Mouse (Mus musculus): ENCODE results near the gene Gstp2.
A peak's percentile ranks its signal among the peaks of the same experiment; 100 is the strongest.

The Gstp2 gene

DNA sequence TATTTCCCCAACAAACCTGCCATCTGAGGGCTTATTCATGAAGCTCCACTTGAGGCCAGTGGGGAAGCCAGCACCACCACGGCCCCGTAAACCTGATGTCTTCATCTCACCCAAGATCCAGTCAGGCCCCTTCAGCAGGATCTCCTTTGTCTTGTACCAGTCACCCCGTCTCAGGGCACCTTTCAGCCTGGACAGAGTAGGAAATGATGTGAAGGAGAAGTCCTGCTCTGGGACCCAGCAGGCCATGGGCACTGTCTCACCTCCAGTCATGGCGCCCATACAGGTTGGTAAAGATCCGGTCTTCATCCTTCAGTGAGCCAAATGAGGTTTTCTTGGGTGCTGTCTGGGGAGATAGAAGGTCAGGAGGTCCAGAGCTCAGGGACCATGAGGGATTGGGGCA lies 34.7 kb downstream of the Gstp2 start:
- DNase-seq (ENCODE audit: low spot score in 2 of 2), result no peak

DNA sequence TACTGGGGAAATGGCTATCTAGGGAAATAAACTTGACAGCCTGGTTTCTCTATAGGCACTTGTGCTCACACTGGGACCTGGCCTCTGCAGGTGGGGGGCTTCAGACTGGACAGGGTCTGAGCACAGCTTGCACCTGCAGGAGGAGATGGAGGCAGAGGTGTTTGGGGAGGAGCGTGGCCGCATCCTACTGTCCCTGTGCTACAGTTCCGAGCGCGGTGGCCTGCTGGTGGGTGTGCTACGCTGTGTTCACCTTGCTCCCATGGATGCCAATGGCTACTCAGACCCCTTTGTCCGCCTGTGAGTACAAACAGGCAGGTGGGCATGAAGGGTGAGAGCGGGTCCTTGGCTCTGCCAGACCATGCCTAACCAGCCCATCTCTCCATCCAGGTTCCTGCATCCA lies 39.9 kb downstream of the Gstp2 start:
- DNase-seq (ENCODE audit: low spot score in 2 of 2), result no peak

DNA sequence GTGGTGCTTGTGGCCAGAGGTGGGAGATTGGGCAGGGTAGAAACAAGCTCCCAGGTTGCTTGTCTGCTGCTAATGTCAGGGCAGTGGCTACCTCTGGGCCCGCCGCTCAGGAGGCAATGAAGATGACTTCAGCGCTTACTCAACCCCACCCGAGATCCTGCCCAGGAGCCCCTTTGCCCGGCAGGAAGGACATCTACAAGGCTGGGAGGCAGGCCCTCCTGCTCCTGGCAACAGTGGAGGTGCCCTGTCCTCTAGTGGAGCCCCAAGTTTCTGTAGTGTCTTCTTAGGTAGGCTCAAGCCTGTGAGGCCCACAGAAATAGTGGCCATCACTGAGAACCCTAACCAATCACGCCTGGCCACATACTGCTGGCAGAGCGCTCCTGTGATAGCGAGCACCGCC lies 40.7 kb downstream of the Gstp2 start:
- no peak for DNase-seq (ENCODE audit: low spot score in 2 of 2)

DNA sequence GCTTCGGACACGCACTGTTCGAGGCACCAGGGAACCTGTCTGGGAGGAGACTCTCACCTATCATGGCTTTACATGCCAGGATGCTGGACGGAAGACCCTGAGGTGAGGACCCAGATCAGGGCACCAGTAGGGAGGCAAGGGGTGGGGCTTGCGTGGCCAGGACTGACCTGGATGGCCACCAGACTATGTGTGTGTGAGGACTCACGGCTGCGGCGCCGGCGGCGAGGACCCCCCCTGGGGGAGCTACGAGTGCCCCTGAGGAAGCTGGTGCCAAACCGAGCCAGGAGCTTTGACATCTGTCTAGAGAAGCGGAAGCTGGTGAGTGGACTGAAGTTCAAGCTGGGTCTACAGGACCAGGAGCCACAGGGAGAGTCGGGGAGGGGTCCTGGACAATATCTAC lies 41.5 kb downstream of the Gstp2 start:
- no peak for DNase-seq (ENCODE audit: low spot score in 2 of 2)

DNA sequence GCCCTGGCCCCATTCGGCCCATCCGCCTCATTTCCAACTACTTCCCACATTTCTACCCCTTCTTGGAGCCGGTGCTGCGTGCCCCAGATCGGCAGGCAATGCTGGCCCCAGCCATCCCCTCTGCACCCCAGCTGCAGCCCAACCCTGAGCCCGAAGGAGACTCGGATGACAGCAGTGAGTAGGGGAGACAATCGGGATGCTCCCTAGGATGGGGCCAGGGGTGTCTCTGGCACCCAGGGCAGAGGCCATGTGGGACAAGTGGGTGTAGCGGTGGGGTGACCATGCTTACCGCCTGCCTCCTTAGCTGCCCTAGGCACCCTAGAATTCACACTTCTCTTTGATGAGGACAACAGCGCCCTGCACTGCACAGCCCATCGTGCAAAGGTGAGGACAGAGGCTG lies 42.2 kb downstream of the Gstp2 start:
- DNase-seq (ENCODE audit: low spot score in 2 of 2), result no peak

DNA sequence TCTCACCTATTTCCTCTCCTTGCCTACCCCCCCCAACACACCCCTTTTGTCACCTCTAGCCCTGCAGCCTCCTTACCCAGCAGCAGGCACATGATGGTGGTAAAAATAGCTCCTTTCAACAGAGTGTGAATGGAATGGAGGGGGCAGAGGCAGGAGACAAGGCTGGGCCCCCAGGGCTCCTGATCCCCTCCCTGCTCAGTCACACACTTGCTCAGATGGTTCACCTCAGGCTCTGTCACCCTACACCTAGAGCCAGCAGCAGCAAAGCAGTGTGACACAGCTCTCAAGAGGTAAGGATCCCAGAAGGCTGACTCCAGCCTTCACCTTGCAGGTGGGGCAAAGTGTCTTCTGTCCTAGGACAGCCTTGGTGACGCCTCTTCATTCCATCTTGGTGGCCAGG lies 42.7 kb downstream of the Gstp2 start, which contains the start of gene Doc2g:
Gene Doc2g (plus strand): TSS at position 202 of the 400 bp plus-strand sequence.
- DNase-seq (ENCODE audit: low spot score in 2 of 2), result no peak

DNA sequence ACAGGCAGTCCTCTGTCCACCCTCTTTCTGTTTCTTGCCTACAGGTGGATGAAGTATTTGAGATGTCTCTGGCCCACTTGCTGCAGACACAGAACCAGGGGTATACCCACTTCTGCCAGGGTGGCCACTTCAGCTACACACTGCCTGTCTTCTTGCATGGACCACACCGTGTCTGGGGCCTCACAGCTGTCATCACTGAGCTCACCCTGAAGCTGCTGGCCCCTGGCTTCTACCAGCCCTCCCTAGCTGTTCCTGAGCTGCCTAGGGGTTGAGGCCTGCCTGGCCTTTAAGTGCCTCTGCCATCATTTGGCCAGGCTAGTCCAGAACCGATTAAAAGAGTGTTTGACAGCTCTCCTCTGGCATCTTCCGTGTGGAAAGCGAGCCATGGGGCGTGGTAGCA lies 44.1 kb downstream of the Gstp2 start:
- DNase-seq (ENCODE audit: low spot score in 2 of 2), result no peak

DNA sequence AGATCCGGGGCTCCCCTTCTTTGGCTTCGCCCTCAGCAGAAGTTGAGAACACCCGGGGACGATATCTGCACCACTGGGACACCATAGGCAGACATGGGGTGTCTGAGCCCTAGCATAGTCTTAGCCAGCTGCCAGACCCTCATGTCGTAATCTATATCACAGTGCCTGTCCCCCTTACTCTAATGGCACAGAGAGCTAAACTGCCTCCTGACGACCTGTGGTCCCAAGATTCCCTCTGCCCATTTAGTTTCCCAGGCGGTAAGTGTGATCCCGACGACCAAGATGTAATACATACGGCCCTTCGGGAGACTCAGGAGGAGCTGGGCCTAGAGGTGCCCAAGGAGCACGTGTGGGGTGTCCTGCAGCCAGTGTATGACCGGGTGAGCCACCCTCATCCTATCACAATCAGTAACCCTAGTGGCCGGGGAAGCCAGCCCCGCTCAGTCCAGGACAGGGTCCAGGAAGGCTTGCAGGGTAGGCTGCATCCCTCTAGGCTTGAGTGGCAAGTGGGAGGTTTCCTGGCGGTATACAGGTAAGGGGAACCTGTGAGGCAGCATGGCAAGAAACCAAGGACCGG lies 44.8 kb downstream of the Gstp2 start:
- no peak for DNase-seq (ENCODE audit: low spot score in 2 of 2)

DNA sequence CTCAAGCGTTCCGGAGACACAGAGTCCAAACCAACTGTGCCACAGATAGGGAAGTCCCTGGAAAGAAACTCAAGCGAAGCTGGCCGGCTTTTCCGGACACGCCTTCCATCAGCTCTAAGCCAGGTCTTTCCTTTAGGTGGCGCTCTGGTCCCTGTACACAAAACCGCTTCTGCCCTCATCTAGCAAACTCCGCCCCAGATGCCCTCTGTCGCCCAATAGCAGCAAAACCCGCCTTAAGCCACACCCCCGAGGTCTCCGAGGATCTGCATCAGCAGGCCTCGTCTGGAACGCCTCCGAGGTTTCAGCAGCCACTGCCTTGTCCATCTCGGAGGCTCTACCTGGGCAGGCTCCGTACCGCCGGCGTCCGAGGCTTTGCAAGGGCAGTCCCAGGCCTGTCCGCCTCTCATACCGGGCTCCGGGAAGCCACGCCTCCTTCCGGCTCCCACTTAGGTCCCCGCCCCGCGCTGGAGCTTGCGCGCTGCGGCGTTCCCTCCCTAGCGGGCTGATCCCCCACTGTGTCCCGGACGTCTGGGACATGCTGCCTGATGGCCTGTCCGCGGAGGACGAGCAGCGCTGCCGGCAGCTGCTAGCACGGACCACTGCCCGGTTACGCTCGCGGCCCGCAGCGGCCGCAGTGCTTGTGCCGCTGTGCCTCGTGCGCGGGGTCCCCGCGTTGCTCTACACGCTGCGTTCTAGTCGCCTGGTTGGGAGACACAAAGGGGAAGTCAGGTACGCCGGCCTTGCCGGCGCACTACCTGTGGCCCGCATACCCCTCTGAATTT lies 45.5 kb downstream of the Gstp2 start, which contains the start of the genes Nudt8 and Gm49405:
Gene Nudt8 (plus strand): TSS at position 462 of the 782 bp plus-strand sequence.
Gene Gm49405 (plus strand): TSS at position 508 of the 782 bp plus-strand sequence.
- DNase-seq (ENCODE audit: low spot score in 2 of 2), result peak; percentile 93 to 95

DNA sequence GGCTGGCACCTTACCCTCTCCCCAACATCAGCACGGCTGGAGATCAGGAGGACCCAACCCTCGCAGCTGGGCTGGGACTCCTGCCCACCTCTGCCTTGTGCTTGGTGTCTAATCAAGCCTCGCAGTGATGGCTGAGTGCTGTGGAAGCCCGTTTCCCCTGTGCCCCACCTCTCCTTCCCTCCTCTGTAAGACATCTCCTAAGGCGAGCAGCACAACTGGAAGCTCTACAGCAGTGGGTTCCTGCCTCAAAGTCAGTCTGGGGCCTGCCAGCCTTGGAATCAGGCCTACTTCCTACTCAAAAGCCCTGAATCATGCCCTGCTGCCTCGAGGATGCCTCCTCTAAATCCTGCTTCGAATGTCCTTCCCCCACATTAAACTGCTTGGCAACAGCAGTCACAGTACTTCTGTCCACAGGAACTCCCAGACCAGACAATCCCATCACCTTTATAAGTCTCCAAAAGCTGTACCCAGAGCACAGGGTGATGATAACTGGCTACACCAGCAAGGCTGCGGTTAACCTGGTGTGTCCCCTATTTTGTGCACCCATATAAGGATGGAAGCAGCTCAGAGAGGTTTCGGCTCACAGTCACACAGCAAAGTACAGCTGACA lies 46.6 kb downstream of the Gstp2 start:
- no peak for DNase-seq (ENCODE audit: low spot score in 2 of 2)

DNA sequence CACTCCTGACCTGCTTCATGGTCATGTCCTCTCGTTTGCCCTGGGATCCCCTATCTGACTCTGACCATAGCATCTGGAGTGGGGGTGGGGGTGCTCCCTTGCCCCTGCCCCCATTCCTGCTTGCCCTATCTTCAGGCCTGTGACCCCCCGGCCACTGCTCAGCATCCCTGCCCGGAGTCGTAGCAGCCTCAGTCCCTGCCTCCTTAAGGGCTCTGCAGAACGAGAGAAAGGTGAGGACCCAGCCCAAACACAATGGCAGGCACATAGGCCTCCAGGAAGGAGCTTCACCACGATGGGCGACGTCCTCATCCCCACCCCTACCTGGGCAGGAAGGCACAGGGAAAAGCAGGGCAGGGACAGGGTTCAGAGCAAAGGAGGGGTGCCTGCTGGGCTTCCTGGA lies 47.5 kb downstream of the Gstp2 start:
- no peak for DNase-seq (ENCODE audit: low spot score in 2 of 2)

DNA sequence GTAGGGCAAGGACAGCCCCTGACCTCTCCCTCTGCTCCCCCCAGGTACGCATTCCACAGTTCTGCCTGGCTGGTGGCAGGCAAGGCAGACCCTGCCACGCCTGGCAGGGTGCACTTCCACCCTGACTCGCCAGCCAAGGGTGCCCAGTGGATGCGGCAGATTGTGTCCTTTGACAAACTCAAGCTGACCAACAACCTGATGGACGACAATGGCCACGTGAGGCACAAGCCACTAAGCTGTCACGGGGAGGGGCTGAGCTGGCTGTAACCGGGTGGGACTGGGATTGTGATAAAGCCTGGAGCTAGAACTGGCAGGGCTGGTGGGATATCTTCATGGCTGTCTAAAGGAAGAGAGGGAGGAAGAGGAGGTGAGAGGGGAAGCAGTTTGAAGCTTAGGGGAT lies 48.6 kb downstream of the Gstp2 start:
- DNase-seq (ENCODE audit: low spot score in 2 of 2), result no peak

DNA sequence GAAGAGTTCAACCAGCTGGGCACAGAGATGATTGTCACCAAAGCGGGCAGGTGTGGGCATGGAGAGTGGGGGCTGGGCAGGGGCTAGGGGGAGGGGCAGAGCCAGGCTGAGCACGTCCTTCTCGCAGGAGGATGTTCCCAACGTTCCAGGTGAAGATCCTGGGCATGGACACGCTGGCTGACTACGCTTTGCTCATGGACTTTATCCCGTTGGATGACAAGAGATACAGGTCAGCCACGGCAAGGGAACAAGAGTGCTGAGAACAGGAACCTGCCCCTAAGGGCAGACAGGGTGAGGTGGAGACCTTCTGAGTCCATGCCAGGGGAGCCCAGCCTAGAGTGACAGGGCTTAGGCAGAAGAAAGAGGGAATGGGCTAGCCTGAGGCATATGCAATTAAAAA lies 49.1 kb downstream of the Gstp2 start:
- no peak for DNase-seq (ENCODE audit: low spot score in 2 of 2)

DNA sequence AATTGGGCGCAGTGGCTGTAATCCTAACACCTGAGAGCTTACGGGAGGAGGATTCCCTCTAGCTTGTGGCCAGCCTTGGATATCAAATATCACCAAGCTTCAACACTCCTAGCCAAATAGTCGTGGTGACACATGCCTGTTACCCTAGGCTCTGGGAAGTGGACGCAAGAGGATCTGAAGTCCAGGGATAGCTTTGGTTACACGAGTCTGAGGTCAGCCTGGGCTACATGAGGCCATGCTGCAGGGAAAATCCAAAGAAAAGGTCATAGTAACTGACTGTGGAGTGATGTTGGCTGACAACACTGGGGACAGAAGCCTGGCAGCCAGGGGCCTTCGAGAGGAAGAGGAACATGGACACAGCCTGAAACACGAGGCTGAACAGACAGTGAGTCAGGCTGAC lies 49.7 kb downstream of the Gstp2 start:
- DNase-seq (ENCODE audit: low spot score in 2 of 2), result no peak

DNA sequence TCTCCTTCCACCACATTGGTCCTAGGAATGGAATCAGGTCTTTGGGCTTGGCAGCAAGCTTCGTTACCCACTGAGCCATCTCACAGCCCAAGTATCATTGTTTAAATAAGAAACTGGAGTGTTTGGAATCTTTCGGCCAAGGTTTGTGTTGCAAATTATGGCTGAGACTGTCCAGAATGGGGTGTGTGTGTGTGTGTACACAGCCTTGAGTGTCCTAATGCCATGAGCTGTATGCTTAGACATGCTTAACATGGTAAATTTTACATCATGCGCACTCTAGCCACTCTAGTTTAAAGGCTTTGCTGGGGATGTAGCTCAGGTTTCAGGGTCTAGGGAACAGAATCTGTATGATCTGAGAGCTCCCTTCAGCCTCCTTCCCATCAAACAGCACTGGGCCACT lies 50.3 kb downstream of the Gstp2 start:
- DNase-seq (ENCODE audit: low spot score in 2 of 2), result no peak

DNA sequence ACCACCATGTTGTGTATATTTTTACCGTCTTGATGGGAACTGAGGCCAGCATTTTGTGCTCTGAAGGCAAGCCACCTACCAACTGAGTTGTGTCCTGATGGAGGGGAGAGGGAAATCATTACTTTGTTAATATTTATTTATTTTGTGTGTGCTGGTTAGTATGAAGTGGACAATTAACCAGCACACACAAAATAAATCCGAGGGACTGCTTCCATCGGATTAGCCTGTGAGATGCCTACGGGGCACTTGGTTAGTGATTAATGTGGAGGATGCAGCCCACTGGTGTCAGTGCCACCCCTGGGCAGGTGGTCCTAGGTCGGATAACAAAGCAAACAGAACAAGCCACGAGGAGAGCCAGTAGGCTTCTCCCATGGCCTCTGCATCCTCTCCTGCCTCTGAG lies 50.9 kb downstream of the Gstp2 start:
- DNase-seq (ENCODE audit: low spot score in 2 of 2), result no peak

DNA sequence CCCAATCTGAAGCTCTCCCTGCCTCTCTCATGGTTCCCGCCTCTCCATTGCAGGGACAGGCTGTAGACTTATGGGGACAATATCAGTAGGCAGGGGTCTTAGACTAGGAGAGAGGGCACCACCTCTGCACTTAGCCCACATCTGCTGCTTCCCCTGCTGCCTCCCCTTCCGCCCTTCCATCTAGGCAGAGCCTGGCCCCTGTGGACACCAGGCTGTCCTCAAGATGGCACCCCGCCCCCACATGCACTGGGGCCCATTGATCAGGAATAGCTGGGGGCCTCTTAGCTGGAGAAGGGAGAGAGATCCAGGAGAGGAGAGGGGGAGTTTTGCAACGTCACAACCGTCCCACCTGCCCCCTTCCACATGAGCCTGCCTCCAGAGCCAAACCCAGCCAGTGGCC lies 53.4 kb downstream of the Gstp2 start, which contains the start of gene Tbx10:
Gene Tbx10 (plus strand): TSS at position 337 of the 400 bp plus-strand sequence.
- DNase-seq (ENCODE audit: low spot score in 2 of 2), result no peak

DNA sequence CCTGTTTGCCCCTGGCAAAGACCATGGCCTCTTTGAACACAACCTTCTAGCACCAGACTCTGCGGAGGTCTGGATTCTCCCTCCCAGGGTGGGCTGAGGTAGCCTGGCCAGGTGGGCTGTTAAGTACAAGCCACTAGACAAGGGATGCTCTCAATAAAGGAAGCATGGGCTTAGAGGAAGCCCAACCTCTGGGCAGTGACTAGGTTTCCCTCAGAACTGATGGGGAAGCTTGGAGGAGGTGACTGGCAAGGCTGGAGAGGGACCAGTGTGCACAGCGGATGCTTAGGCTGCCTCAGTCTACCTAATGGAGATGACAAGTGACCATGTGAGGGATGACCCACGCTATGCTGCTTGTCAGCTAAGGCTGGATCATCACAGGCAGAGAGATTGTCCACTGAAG lies 53.9 kb downstream of the Gstp2 start:
- no peak for DNase-seq (ENCODE audit: low spot score in 2 of 2)

DNA sequence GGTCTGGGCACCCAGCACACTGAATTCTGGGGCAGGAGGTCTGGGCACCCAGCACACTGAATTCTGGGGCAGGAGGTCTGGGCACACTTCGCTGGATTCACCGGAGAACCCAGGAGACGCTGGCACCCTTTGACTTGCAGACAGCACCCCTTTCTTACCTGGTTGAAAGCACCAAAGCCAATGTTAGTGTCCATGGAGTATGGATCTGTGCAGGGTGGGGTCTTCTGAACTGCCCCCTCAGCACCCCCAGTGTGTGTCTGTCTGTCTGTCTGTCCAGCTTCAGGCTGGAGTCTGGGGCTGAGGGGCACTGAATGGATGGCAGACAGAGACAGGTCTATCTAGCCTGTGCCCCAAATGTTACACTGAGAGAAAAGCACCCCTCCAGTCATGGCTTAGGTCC lies 54.3 kb downstream of the Gstp2 start:
- DNase-seq (ENCODE audit: low spot score in 2 of 2), result no peak

DNA sequence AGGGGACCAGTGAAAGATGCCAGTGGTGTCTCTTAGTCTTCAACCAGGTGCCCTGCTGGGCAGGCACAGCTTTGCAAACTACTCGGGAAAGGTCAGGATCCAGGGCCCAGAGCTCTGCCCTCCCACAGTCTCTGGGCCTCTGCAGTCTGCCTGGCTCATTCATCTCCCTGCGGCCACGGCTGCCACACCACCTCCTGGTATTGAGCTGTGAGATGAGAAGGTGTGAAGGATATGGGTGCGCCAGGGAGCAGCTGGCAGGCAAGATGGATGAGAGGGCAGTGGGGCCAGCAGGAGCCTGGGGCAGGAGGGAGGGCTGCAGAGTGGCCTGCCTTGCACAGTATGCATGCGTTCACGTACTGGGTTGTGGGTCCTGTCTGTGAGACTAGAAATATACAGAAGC lies 55.0 kb downstream of the Gstp2 start:
- DNase-seq (ENCODE audit: low spot score in 2 of 2), result no peak

Data from frontal cortex, postnatal 14 days (tissue).